Mouse (Mus musculus) G1E (cell line): ENCODE measurements around the gene Slc2a12. TPM values are rescaled to one million over a fixed set of nuclear protein-coding genes. Genes with fewer than 3 reads are reported as not detected.
A peak's percentile ranks its signal among the peaks of the same experiment; 100 is the strongest.

Experiments
- ATAC-seq: 2 replicates; pipeline ENCODE4 v1.8.0; 2016; ENCODE audit warnings: mild to moderate bottlenecking; ENCODE audit not compliant: insufficient number of reproducible peaks, poor library complexity, low FRiP score, severe bottlenecking; ENCODE audit errors: extremely low read depth
- DNase-seq: peaks from one replicate; pipeline ENCODE4 v3.0.0; 2012; ENCODE audit warnings: low spot score
- H3K27me3 ChIP-seq: 2 replicates; pipeline ENCODE4 v1.6.1; 2012; ENCODE audit warnings: mild to moderate bottlenecking, low read length, inconsistent platforms; ENCODE audit not compliant: insufficient read depth
- H3K36me3 ChIP-seq: replicated peaks from 2 replicates; pipeline ENCODE3; 2012; ENCODE audit warnings: mild to moderate bottlenecking, inconsistent platforms
- H3K4me1 ChIP-seq: 2 replicates; pipeline ENCODE4 v1.6.1; 2012; ENCODE audit warnings: low read depth, low read length, inconsistent platforms, mixed read lengths; ENCODE audit not compliant: insufficient read depth
- H3K4me3 ChIP-seq: 2 replicates; pipeline ENCODE4 v1.5.1; 2012; ENCODE audit warnings: low read depth, mild to moderate bottlenecking, inconsistent platforms, low read length, moderate library complexity, mixed read lengths
- H3K9me3 ChIP-seq: replicated peaks from 2 replicates; pipeline ENCODE4 v1.6.1; 2012; ENCODE audit warnings: inconsistent platforms
- CTCF ChIP-seq: IDR thresholded peaks from 2 replicates; pipeline ENCODE4 v1.5.1; 2012; ENCODE audit warnings: low read depth, low read length, inconsistent platforms, mixed read lengths
- GATA1 ChIP-seq: IDR thresholded peaks from 2 replicates; pipeline ENCODE4 v1.6.1; 2012; ENCODE audit warnings: borderline replicate concordance, low read length, inconsistent platforms, mixed read lengths
- GATA2 ChIP-seq: IDR thresholded peaks from 2 replicates; pipeline ENCODE4 v1.6.1; 2012; ENCODE audit warnings: low read depth, low read length, inconsistent platforms, borderline replicate concordance
- POLR2AphosphoS5 ChIP-seq: IDR thresholded peaks from 2 replicates; pipeline ENCODE4 v1.6.1; 2012; ENCODE audit warnings: low read depth, low read length, inconsistent platforms; ENCODE audit not compliant: insufficient replicate concordance
- TAL1 ChIP-seq: conservative IDR thresholded peaks from 2 replicates; pipeline ENCODE4 v1.6.1; 2012; ENCODE audit warnings: low read depth, low read length, inconsistent platforms, mixed read lengths
- polyA plus RNA-seq: library from polyadenylated mRNA; stranded (reverse); fragments of >175 nt; gene quantifications from 2 replicates; pipeline ENCODE4 v1.2.3, GENCODE M21; 2012
- total RNA-seq, 2 experiments: library from RNA; stranded (forward) in 1 of 2; stranded (reverse) in 1 of 2; fragments of 200-1000 nt in 1 of 2; fragments of >200 nt in 1 of 2; fragmentation: Nextera tagmentation in 1 of 2; gene quantifications; 2 replicates each; pipeline ENCODE4 v1.2.3; 2014 to 2017

Slc2a12 gene
- total and polyA plus RNA-seq, 3 experiments, result 0.16 TPM; not detected in 2

DNA sequence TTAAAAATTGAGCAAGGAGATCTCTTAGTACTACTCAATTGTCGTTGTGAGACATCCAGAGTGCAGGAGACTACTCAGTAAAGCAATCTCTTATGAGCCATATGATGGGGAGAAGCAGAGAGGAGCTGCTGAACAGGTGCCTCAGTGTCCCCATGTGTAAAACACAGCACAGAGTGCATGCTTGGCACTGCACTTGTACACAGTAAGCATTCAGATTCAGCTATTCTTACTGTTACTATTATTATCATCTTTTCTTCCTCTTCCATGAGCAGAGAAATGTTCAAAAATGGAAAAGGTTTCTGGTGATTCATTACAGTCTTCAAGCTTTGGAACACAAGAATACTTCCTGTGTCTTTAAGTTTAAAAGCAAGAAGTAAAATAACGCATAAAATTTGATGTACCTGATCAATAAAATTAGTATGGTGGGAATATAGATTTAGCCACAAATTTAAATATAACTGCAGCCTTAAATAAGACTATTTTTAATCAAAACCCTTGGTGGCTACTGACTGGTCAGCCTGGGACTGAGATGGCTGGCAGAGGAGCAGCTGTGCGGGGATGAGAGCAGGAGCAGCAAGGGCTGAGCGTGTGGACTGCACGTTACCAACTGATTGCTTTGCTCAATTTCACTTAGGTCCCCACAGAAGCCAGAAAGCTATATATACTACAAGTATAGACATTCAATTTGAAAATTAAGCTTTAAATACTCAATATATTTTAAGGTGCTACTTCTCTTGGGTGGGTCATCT is 76.1 kb downstream of the Slc2a12 start:
- DNase-seq (no peak), ATAC-seq (no peak)
- TF ChIP-seq TAL1 (no peak), POLR2AphosphoS5 (no peak), GATA1 (no peak), GATA2 (no peak), CTCF (no peak)
- peaks cover 38% of the 10 kb centered on the region for H3K36me3 ChIP-seq
- H3K4me3 ChIP-seq, result no peak overlapping the region
- peaks cover 57% of the 10 kb centered on the region for H3K4me1 ChIP-seq
- H3K27me3 ChIP-seq, result no peaks in the 10 kb centered on the region
- H3K9me3 ChIP-seq, result no peaks in the 10 kb centered on the region

DNA sequence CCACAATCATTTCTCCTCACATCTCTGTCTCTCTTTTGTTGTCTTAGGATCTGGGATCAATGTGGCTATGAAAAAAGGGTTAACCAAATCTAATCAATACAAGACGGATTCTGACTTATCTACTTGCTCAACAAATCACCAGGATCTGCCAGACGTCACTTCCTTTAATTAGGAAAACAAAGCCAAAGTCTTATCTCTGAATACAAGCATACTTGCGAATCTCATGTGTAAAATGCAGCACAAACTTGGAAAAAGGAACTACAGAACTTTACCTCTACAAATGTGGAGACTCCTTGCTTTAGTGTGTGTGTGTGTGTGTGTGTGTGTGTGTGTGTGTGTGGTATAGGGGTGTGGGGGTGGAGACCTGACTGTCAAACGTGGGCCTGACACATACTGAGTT is 80.4 kb downstream of the Slc2a12 start:
- H3K4me1 ChIP-seq, result peaks cover 81% of the 10 kb centered on the region
- peak; percentile 22; the same call in 1 of the 2 replicates for ATAC-seq
- DNase-seq, result no peak

DNA sequence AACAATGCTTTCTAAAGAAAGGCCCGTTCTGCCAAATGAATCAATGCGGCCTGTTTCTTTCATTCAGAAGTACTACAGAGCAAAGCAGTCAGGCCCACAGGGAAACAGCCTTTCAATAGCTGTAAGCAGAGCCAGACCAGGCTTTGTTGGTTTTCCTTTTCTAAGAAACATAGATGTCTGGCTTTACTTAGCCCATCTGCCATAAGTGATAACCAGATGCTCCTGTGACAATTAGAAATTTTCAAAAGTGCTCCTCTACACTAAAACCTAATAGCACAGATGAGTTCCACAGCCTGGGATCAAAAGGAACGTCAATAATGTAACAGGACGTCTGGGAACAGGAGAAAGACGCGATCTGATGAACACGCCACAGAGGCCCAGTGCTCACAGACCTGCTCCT is 81.5 kb downstream of the Slc2a12 start:
- ATAC-seq, result no peak; the same call in 1 of the 2 replicates
- peaks cover 23% of the 10 kb centered on the region for H3K36me3 ChIP-seq
- peaks cover 74% of the 10 kb centered on the region for H3K4me1 ChIP-seq
- peak overlapping the region; percentile 51; the same call in 1 of the 2 replicates for H3K4me3 ChIP-seq
- no peaks in the 10 kb centered on the region for H3K27me3 ChIP-seq
- no peak for TF ChIP-seq POLR2AphosphoS5
- no peak for TF ChIP-seq GATA1
- no peak for TF ChIP-seq CTCF
- TF ChIP-seq TAL1, result peak; percentile 58
- TF ChIP-seq GATA2, result no peak
- DNase-seq, result no peak
- H3K9me3 ChIP-seq, result no peaks in the 10 kb centered on the region

More for the DNA sequence above, 80.4 kb downstream of the Slc2a12 start:
- no peaks in the 10 kb centered on the region for H3K9me3 ChIP-seq
- H3K4me3 ChIP-seq, result no peak overlapping the region
- H3K27me3 ChIP-seq, result no peaks in the 10 kb centered on the region
- peak; percentile 40; the same call in 1 of the 2 replicates for TF ChIP-seq TAL1
- no peak for TF ChIP-seq GATA2
- H3K36me3 ChIP-seq, result peaks cover 27% of the 10 kb centered on the region

DNA sequence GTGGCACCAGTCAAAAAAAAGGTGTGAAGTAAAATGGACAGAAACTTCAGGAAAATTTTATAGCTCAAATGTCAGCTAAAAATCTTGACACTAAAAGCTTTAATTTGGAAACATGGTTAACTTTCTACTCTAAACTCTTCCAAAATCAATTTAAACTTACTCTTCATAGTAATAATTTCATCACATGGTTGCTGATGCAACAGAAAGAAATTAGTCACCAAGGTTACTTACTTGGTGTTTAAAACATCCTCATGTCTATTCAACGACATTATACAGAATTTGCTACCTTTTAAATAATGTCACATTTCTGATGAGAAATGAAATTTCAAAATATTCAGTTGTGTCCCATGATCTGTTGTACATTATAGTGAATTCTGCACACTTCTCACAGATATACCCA is 83.4 kb downstream of the Slc2a12 start:
- H3K27me3 ChIP-seq, result no peaks in the 10 kb centered on the region
- ATAC-seq, result no peak
- DNase-seq, result no peak
- peaks cover 75% of the 10 kb centered on the region for H3K4me1 ChIP-seq
- TF ChIP-seq GATA1 (no peak), TAL1 (no peak), CTCF (no peak), POLR2AphosphoS5 (no peak)
- H3K36me3 ChIP-seq, result peaks cover 16% of the 10 kb centered on the region
- H3K9me3 ChIP-seq, result no peaks in the 10 kb centered on the region
- no peak overlapping the region for H3K4me3 ChIP-seq

DNA sequence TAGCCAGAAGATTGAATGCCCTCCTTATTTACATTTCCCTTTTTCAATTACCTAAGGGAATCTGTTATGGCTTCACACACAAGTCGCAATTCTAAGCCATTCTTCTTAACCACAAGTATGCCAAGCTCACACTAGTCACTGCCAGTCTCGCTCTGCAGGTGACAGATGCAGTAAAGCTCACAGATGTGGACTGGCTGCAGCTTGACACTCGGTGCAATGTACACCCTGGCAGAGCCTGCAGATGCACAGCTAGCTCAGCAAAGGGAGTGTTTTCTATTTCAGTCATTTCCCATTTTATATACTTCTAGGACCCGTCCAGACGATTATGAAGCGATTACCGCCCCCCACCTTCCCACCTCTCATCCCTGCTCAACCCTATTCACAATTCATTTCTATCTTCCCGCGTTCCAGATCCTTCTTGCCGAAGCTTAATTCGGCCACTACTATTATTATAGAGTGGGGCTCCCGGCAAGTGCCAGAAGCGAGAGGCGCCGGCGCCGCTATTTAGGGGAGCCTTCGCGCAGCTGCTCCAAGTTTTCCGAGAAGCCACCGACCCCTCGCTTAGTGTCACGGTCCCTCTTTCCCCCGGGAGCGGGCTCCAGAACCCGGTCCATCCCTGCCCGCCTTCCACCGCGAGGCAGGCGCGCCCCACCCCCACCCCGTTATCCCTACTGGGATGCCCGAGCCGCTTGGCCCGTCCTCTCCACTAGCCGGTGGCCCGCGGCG is 85.6 kb downstream of the Slc2a12 start:
- H3K4me1 ChIP-seq, result peaks cover 57% of the 10 kb centered on the region

DNA sequence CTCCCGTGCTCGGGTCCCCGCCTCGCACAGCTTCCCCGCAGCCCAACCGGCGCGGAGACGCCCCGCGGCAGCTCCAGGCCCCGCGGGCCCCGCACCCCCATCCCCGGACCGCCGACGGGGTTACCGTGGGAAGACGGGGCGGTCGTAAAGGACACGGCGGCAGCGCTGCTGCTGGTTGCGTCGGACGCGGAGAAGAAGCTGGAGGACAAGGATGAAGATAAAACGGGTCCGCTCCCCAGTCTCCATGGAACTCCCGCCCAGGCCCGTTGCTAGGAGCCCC is 86.1 kb downstream of the Slc2a12 start:
- ATAC-seq, result no peak
- H3K4me3 ChIP-seq, result peak overlapping the region; percentile 91
- no peaks in the 10 kb centered on the region for H3K9me3 ChIP-seq
- no peak for DNase-seq
- peaks cover 3% of the 10 kb centered on the region for H3K36me3 ChIP-seq
- TF ChIP-seq POLR2AphosphoS5, result no peak
- TF ChIP-seq GATA2, result no peak
- TF ChIP-seq CTCF, result no peak
- TF ChIP-seq TAL1, result no peak
- H3K4me1 ChIP-seq, result peaks cover 55% of the 10 kb centered on the region
- no peaks in the 10 kb centered on the region for H3K27me3 ChIP-seq

More for the DNA sequence above, 85.6 kb downstream of the Slc2a12 start:
- DNase-seq (no peak), ATAC-seq (no peak)
- H3K27me3 ChIP-seq, result no peaks in the 10 kb centered on the region
- H3K9me3 ChIP-seq, result no peaks in the 10 kb centered on the region
- peak overlapping the region; percentile 91 for H3K4me3 ChIP-seq
- TF ChIP-seq GATA1 (no peak), TAL1 (no peak)
- peaks cover 3% of the 10 kb centered on the region for H3K36me3 ChIP-seq
